Mouse (Mus musculus) hindbrain, embryonic 13.5 days (tissue): ENCODE data around the gene Cd82. TPM values are rescaled to one million over a fixed set of nuclear protein-coding genes. Genes with fewer than 3 reads are reported as not detected.

Experiments used
- ATAC-seq: fragments of 200-750 bp; cut with Nextera tagmentation; 2 replicates; pipeline ENCODE4 v1.8.0; 2017; ENCODE audit warnings: moderate TSS enrichment; ENCODE audit not compliant: low FRiP score
- H3K27ac ChIP-seq: fragments of 300-500 bp; sonication (generic); 2 replicates; pipeline ENCODE4 v1.5.1; 2015; ENCODE audit warnings: inconsistent platforms, mild to moderate bottlenecking, moderate library complexity
- H3K27me3 ChIP-seq: fragments of 300-500 bp; sonication (generic); 2 replicates; pipeline ENCODE4 v1.6.1; 2015; ENCODE audit warnings: mild to moderate bottlenecking, inconsistent platforms
- H3K36me3 ChIP-seq: fragments of 300-500 bp; sonication (generic); 2 replicates; pipeline ENCODE4 v1.6.1; 2015; ENCODE audit warnings: mild to moderate bottlenecking, inconsistent platforms
- H3K4me1 ChIP-seq: fragments of 300-500 bp; sonication (generic); replicated peaks from 2 replicates; pipeline ENCODE4 v1.6.1; 2015; ENCODE audit warnings: inconsistent platforms
- H3K4me2 ChIP-seq: fragments of 300-500 bp; sonication (generic); 2 replicates; pipeline ENCODE4 v1.6.1; 2015; ENCODE audit warnings: inconsistent platforms, mild to moderate bottlenecking, moderate library complexity
- H3K4me3 ChIP-seq: fragments of 300-500 bp; sonication (generic); 2 replicates; pipeline ENCODE4 v1.5.1; 2015; ENCODE audit warnings: mild to moderate bottlenecking, inconsistent platforms
- H3K9ac ChIP-seq: fragments of 300-500 bp; sonication (generic); 2 replicates; pipeline ENCODE4 v1.6.1; 2015; ENCODE audit warnings: mild to moderate bottlenecking, inconsistent platforms
- H3K9me3 ChIP-seq: fragments of 300-500 bp; sonication (generic); 2 replicates; pipeline ENCODE4 v1.6.1; 2016; ENCODE audit warnings: inconsistent platforms
- WGBS: fragments of 180-500 bp; shearing (Covaris S2); methylation state at CpG from one replicate; pipeline ENCODE4 v1.1.7; 2015; 5-methylcytosine and 5-hydroxymethylcytosine counted together
- polyA plus RNA-seq: library from polyadenylated mRNA; unstranded; fragments of >200 nt; fragmentation: Nextera tagmentation; extraction: Ambion mirVana; gene quantifications from 2 replicates; pipeline ENCODE4 v1.2.1, GENCODE M21; 2015

The Cd82 gene
- polyA plus RNA-seq, 1 experiment from 2014 or later: 23.7 TPM

DNA sequence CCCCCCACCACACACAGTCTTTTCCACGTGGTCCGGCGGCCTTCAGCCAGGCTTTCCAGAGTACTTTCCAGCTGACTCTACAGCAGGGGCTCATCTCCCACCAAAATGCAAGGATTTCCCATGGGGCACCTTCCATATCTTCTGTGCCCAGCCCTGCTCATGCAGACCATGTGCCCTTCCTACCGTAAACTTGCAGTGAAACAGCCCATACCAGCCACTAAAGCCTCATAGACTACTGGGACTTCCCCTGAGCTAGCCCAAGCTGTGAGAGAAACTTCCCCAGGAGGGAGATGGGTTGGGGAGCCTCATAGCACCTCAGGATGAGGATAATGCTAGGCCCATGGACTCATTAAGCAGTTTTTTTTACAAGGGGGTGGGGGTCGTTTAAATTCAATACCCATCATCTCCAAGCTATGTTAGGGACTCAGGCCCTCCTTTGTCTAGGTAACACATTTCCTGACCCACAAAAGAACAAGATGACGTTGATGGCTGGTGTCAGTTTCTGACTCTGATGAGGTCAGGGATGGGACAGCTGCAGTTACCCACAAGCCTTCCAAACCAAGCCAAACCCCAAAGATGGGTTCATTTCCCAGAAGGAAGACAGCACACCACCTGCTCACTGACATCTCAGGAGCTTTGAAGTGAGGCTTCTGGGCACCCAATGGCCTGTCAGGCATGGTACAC, 2.0 kb downstream of the Cd82 start:
- Histone ChIP-seq H3K36me3 (no peaks in the 10 kb centered on the region), H3K4me3 (no peak overlapping the region), H3K27ac (no peak overlapping the region), H3K27me3 (peaks cover 34% of the 10 kb centered on the region), H3K9ac (no peak overlapping the region), H3K9me3 (no peaks in the 10 kb centered on the region), H3K4me1 (peaks cover 19% of the 10 kb centered on the region), H3K4me2 (peak overlapping the region; percentile 57)
- no peak for ATAC-seq
- 85% methylated on average over 6 of the region's 6 CpGs for WGBS

DNA sequence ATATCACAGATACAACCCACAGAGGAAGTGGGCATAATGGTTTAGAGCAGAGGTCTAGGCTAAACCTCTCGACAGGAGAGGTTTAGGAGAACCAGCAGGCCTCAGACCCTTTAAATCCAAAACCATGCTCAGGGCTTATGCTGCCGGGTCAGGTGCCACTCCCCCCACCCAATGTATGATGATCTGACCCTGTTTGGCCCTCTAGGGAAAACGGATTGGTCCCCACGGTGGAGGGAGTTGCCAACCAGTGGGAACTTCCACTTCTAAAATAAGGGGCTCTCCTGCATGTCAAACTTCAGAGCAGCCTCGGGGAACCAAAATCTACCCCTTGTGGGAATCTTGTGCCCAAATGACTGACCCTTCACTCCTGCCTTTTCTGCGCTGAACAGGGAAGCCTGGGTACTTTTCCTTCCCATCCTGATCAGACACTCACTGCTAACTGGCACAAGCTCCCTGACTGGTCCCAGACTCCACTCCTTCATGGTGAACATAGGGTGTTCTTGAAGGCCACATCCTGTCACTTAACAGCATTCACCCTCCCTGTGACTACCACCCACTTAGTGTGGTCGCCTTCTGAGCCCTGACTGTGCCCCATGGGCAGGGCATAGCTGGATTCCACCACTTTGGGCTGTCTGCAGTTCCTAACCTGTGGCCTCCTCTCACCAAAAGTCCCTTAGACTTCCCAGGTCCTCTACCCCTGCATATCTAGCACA, 3.6 kb downstream of the Cd82 start:
- 76% methylated on average over 7 of the region's 7 CpGs for WGBS
- Histone ChIP-seq H3K27ac (no peak overlapping the region), H3K4me1 (peaks cover 26% of the 10 kb centered on the region), H3K4me3 (no peak overlapping the region), H3K9ac (no peak overlapping the region), H3K4me2 (no peak overlapping the region), H3K9me3 (no peaks in the 10 kb centered on the region), H3K36me3 (no peaks in the 10 kb centered on the region), H3K27me3 (peaks cover 34% of the 10 kb centered on the region)
- ATAC-seq: no peak

DNA sequence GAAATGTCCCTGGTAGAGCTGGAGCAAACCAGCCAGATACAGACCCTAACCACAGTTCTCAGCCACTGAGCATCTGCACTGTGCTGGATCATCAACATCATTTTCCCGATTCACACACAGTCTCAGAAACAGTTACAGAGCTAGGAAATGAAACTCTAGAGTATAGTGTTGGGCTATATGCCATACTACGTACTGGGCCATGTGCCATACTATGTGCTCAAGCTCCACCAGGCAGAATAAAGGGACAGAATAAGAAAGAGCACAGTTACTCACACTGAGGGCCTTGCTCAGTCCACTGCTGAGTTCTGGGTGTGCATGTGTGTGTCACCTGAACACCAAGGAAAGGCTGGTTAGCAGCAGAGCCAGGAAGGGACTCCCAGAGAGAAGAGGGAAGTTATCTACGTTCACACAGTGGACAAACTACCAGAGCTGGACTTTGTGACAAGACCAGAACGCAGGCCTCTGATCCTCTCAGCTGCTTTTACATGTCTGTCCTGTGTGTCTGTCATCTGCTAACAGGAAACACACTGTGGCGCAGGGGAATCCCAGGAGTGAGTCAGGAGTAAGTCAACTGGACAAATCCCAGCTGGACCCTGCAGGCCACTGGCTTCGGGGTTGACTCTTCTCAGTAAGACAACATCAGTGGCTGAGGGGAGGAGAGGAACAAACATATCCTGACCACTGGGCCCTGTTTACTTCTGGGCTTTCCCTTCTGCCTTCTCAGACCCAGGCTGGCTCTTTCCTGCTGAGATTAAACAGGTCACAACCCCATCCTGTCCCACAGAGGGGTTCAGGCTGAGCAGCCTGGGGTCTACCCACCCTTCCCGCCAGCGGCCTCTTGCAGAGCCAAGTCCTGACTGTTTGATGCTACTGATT, 4.4 kb downstream of the Cd82 start:
- H3K9me3 ChIP-seq: no peaks in the 10 kb centered on the region
- H3K9ac ChIP-seq: no peak overlapping the region
- no peak overlapping the region for H3K4me3 ChIP-seq
- no peak overlapping the region for H3K27ac ChIP-seq
- H3K36me3 ChIP-seq: no peaks in the 10 kb centered on the region
- no peak for ATAC-seq
- peaks cover 29% of the 10 kb centered on the region for H3K4me1 ChIP-seq
- peaks cover 34% of the 10 kb centered on the region for H3K27me3 ChIP-seq
- H3K4me2 ChIP-seq: no peak overlapping the region
- 74% methylated on average over 8 of the region's 8 CpGs for WGBS

DNA sequence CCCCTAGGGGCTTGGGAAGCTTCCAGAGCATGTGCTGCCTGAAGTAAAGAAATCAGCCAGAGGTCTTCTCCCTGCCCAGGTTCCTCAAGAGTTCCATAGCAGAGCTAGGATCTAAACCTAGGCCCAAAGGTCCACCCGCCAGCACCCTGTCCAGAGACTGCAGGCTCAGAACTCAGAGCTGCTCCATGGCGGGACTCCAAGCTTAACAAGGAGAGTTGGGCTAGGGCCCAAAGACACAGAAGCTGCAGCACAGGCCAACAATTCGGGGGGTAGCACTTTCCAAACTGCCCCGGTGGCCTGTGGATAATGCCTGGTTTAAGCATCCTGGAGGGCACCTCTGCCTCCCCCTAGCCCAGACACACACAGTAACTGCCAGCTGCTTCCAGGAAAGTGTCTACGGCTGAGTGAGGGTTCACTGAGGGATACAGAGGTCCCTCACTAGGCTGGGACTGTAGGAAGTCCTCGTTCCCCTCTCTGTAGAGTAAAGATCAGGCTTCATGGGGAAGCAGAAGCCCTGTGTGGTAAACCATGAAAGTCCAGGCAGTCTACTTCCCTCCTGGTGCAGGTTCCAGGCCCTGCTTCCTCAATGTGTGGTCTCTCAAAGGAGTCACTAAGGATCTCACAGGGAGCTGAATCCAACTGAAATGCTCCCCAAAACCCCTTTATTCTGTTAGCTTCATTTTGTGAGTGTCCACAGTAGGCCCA, 5.4 kb downstream of the Cd82 start:
- Histone ChIP-seq H3K9me3 (no peaks in the 10 kb centered on the region), H3K9ac (no peak overlapping the region), H3K27me3 (peaks cover 27% of the 10 kb centered on the region), H3K27ac (no peak overlapping the region), H3K4me2 (no peak overlapping the region), H3K4me1 (peaks cover 24% of the 10 kb centered on the region), H3K4me3 (no peak overlapping the region), H3K36me3 (no peaks in the 10 kb centered on the region)
- whole genome bisulfite sequencing: 74% methylated on average over 6 of the region's 6 CpGs
- no peak for ATAC-seq

DNA sequence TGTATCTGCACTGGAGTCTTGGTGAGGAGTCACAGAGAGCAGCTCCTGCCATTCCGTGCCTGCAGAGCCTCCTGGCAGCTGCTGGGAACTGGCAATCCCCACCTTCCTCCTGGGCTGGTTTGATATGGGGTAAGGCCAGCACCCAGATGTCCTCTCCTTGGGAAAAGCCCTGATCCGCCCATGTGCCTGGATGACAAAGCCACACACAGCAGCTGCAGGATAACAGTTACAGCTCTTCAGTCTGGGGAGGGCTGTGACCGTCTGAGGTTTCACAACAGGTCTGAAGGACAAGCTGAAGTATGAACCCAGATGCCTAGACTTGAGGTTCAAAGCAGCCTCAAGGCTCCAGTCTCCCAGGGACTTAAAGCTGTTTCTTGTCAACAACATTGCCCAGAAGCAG, 6.8 kb downstream of the Cd82 start:
- WGBS: 67% methylated on average over 3 of the region's 3 CpGs
- H3K9me3 ChIP-seq: no peaks in the 10 kb centered on the region
- no peak overlapping the region for H3K27ac ChIP-seq
- H3K4me2 ChIP-seq: no peak overlapping the region
- ATAC-seq: no peak
- H3K4me1 ChIP-seq: peaks cover 15% of the 10 kb centered on the region
- H3K9ac ChIP-seq: no peak overlapping the region; the same call in 1 of the 2 replicates
- peaks cover 12% of the 10 kb centered on the region for H3K27me3 ChIP-seq
- no peaks in the 10 kb centered on the region for H3K36me3 ChIP-seq
- H3K4me3 ChIP-seq: no peak overlapping the region

DNA sequence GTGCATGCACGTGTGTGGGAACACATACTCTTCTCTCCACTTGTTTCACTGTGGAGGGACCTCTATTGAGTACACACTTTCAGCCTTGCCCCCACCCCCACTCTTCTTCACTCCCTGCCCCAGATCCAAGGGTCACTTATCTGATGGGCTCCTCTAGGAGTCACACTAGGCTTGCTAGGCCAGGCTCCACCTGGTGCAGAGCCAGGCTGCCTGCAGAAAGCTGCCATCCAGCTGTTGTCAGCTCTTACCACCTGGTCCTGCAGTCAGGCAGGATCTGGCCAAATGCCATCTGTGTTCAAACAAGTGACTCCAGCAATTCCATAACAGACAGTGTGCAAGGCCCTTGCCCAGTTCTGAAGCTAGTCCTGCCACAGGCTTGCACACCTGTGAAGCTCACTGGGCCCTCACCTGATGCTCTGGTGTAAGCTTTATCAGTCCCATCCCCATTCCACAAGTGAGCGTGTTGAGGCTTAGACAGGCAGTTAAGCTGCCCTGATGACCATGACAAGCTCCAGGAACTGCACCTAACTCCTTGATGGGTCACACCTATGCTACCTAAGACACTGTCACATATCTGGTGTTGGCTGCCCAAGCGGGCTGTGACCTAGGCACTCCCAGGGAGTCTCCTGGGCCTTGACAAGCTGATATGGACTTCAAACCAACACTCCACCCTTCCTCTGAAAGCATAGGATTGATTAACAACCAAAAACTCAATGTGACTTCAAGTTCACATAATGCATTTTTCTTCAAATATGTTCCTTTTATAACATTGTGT, 7.9 kb downstream of the Cd82 start:
- H3K4me1 ChIP-seq: peaks cover 15% of the 10 kb centered on the region
- no peaks in the 10 kb centered on the region for H3K36me3 ChIP-seq
- no peak overlapping the region for H3K4me2 ChIP-seq
- peaks cover 3% of the 10 kb centered on the region; the same call in 1 of the 2 replicates for H3K27me3 ChIP-seq
- no peak overlapping the region for H3K9ac ChIP-seq
- no peaks in the 10 kb centered on the region for H3K9me3 ChIP-seq
- H3K27ac ChIP-seq: no peak overlapping the region
- ATAC-seq: 0 out of 2 replicates have a peak, but pooled peaks have one; percentile 2
- WGBS: 86% methylated on average over 3 of the region's 3 CpGs
- no peak overlapping the region for H3K4me3 ChIP-seq

DNA sequence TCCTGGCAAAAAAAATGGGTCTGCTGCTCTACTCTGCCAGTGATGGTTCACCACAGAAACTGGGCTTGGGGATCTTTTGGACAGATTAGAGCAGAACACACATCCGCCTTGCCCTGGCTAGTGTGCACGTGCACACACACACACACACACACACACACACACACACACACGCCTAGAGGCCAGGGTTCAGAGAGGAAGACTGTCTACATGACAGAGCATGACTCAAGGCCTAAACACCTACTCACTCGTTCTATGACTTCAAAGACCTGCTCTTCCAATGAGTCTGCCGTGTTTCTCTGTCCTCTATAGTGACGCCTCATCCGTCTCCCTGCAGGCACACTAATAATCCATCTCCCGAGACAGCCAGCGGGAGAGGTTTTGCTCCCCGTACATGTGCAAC, 8.6 kb downstream of the Cd82 start:
- ATAC-seq: no peak
- Histone ChIP-seq H3K36me3 (no peaks in the 10 kb centered on the region), H3K9me3 (no peaks in the 10 kb centered on the region), H3K9ac (no peak overlapping the region), H3K27ac (no peak overlapping the region), H3K27me3 (peaks cover 3% of the 10 kb centered on the region; the same call in 1 of the 2 replicates), H3K4me3 (no peak overlapping the region), H3K4me2 (no peak overlapping the region), H3K4me1 (peaks cover 15% of the 10 kb centered on the region)
- WGBS: 63% methylated on average over 10 of the region's 10 CpGs

DNA sequence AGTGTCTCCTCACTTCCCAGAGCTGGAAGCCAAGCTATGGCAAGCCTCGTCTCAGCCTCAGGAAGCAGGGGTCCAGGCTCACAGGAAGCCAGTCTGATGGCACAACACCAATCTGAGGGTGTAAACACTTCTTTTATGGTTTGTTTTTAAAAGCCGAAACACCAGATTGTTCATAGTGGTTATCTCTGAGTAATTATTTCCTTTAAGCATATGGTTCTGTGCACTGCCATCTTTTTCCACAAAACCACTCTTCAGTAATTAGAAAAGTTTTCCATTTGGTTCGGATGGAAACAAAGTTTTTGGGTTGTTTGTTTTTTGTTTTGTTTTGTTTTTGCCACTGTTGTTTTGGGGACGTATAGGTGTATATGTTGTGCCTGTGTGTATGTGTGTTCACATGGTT, 9.9 kb downstream of the Cd82 start:
- Histone ChIP-seq H3K27me3 (no peaks in the 10 kb centered on the region; the same call in 1 of the 2 replicates), H3K4me1 (peaks cover 21% of the 10 kb centered on the region), H3K9me3 (no peaks in the 10 kb centered on the region), H3K4me3 (no peak overlapping the region), H3K27ac (no peak overlapping the region), H3K36me3 (no peaks in the 10 kb centered on the region), H3K4me2 (no peak overlapping the region), H3K9ac (no peak overlapping the region)
- ATAC-seq: no peak
- 86% methylated on average over 4 of the region's 4 CpGs for WGBS

DNA sequence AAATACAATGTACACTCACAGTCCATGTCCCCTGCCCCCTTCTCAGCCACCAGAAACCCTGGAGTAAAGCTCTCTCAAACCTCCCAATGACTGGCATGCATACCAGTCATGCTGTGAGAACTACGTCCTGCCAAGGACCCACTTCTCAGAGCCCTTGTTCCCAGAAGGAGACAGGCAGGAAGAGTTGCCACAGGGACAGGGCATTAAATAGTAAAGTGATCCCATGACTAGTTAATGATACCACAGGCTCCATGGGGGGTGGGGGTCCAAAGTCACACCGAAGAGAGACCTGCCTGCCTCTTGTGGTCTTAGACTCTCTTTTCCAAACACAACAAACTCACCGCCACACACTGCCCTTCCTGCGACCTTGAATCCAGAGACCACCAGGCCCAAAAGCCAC, 10.4 kb downstream of the Cd82 start:
- Histone ChIP-seq H3K4me3 (no peak overlapping the region), H3K27ac (no peak overlapping the region), H3K9ac (no peak overlapping the region), H3K27me3 (no peaks in the 10 kb centered on the region; the same call in 1 of the 2 replicates), H3K4me1 (peaks cover 23% of the 10 kb centered on the region), H3K9me3 (no peaks in the 10 kb centered on the region), H3K4me2 (no peak overlapping the region), H3K36me3 (no peaks in the 10 kb centered on the region)
- 78% methylated on average over 4 of the region's 4 CpGs for WGBS
- ATAC-seq: no peak

DNA sequence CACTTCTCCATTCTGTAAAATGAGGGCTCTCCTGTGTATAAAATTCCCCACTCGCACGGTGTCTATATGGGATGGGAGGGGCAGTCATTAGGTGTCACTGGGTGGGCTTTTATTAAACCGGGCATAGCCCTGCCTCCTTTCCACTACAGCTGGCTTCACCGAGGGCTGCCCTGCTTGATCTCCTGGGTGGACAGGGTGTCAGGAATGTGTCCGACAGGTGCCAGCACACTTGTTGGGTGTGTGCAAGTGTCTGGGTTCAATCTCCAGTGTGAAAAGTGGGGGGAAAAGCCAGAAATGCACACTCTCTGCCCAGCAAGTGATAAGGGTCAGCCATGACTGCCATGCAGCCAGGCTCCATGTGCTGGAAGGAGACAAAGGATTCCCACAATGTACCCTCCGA, 10.9 kb downstream of the Cd82 start:
- no peak for ATAC-seq
- WGBS: 71% methylated on average over 6 of the region's 6 CpGs

DNA sequence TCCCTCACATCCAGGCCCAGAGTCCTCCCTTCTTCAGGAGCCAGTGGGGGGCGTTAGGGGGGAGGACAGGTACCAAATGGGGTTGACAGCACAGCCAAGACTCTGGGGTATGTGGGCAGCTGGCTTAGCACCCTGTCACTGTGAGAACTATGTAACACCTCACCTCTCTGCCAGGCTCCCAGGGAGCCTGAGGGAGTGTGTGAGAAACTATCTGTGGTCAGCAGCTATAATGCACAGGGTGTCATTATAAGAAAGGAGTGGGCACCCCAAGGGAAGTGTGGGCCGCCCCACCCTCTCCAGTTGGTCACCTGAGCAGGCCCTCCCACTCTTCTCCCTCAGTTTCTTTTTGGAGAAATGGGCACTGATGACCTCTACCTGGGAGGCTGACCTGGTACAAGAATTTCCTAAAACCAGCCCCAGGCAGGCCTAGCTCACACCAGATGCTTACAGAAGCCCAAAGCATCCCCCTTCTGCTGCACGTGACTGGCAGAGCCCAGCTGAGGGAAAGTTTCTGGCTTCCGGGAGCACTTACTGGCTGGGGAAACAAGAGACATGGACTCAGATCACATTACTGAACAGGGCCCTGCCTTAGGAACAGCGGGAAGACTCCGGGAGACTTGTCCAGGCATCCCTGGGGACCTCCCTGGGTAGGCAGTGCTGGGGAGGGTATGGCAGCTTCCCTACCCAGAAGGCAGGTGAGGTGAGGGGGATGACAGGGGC, 11.6 kb downstream of the Cd82 start:
- H3K36me3 ChIP-seq: no peaks in the 10 kb centered on the region
- H3K4me3 ChIP-seq: no peak overlapping the region
- peaks cover 27% of the 10 kb centered on the region for H3K4me1 ChIP-seq
- H3K9ac ChIP-seq: 0 out of 2 replicates have a peak overlapping the region, but pooled peaks have one; percentile 15
- no peaks in the 10 kb centered on the region for H3K9me3 ChIP-seq
- H3K4me2 ChIP-seq: no peak overlapping the region
- H3K27me3 ChIP-seq: no peaks in the 10 kb centered on the region; the same call in 1 of the 2 replicates
- H3K27ac ChIP-seq: no peak overlapping the region
- ATAC-seq: no peak
- 57% methylated on average over 6 of the region's 6 CpGs for WGBS

More for the DNA sequence above, 10.9 kb downstream of the Cd82 start:
- no peaks in the 10 kb centered on the region; the same call in 1 of the 2 replicates for H3K27me3 ChIP-seq
- peaks cover 26% of the 10 kb centered on the region for H3K4me1 ChIP-seq
- no peak overlapping the region for H3K4me3 ChIP-seq
- no peak overlapping the region for H3K4me2 ChIP-seq
- no peak overlapping the region for H3K9ac ChIP-seq
- no peak overlapping the region for H3K27ac ChIP-seq
- H3K9me3 ChIP-seq: no peaks in the 10 kb centered on the region
- H3K36me3 ChIP-seq: no peaks in the 10 kb centered on the region
